Mouse (Mus musculus) hindbrain, embryonic 14.5 days (tissue): ENCODE measurements around the gene Olfr960. TPM values are rescaled to one million over a fixed set of nuclear protein-coding genes. Genes with fewer than 3 reads are reported as not detected.

Source experiments
- ATAC-seq: fragments of 200-750 bp; cut with Nextera tagmentation; 2 replicates; pipeline ENCODE4 v1.8.0; 2017; ENCODE audit warnings: moderate number of reproducible peaks, mild to moderate bottlenecking, moderate TSS enrichment, moderate library complexity; ENCODE audit not compliant: low FRiP score
- DNase-seq: peaks from one replicate; pipeline ENCODE4 v3.0.0-alpha.2; 2015; ENCODE audit warnings: low spot score
- H3K27ac ChIP-seq: fragments of 300-500 bp; sonication (generic); 2 replicates; pipeline ENCODE4 v1.5.1; 2014; ENCODE audit warnings: mild to moderate bottlenecking, moderate library complexity
- H3K27me3 ChIP-seq: fragments of 300-500 bp; sonication (generic); 2 replicates; pipeline ENCODE4 v1.6.1; 2014; ENCODE audit warnings: mild to moderate bottlenecking, low read length, mixed read lengths; ENCODE audit not compliant: control insufficient read depth, insufficient read depth
- H3K36me3 ChIP-seq: fragments of 300-500 bp; sonication (generic); replicated peaks from 2 replicates; pipeline ENCODE4 v1.6.1; 2014; ENCODE audit not compliant: control insufficient read depth, insufficient read depth
- H3K4me1 ChIP-seq: fragments of 300-500 bp; sonication (generic); replicated peaks from 2 replicates; pipeline ENCODE4 v1.6.1; 2014; ENCODE audit warnings: antibody characterized with exemption, low read length, mixed read lengths; ENCODE audit not compliant: control insufficient read depth, insufficient read depth
- H3K4me2 ChIP-seq: fragments of 300-500 bp; sonication (generic); replicated peaks from 2 replicates; pipeline ENCODE4 v1.6.1; 2014; ENCODE audit warnings: mild to moderate bottlenecking, moderate library complexity
- H3K4me3 ChIP-seq: fragments of 300-500 bp; sonication (generic); replicated peaks from 2 replicates; pipeline ENCODE4 v1.5.1; 2014; ENCODE audit warnings: mild to moderate bottlenecking, low read length
- H3K9ac ChIP-seq: fragments of 300-500 bp; sonication (generic); 2 replicates; pipeline ENCODE4 v1.6.1; 2014
- H3K9me3 ChIP-seq: fragments of 300-500 bp; sonication (generic); 2 replicates; pipeline ENCODE4 v1.6.1; 2016; ENCODE audit warnings: low read length; ENCODE audit not compliant: control insufficient read depth
- WGBS: fragments of 180-500 bp; shearing (Covaris S2); extraction: QIAGEN DNeasy Blood & Tissue Kit; methylation state at CpG from one replicate; pipeline ENCODE4 v1.1.7; 2014; 5-methylcytosine and 5-hydroxymethylcytosine counted together
- polyA plus RNA-seq: library from polyadenylated mRNA; unstranded; fragments of >200 nt; fragmentation: Nextera tagmentation; extraction: Ambion mirVana; gene quantifications from 2 replicates; pipeline ENCODE4 v1.2.1, GENCODE M21; 2014

The Olfr960 gene
- polyA plus RNA-seq, 1 experiment from 2014 or later = not detected

- no peak overlapping the region for H3K4me3 ChIP-seq
- H3K9ac ChIP-seq = no peak overlapping the region
- H3K27me3 ChIP-seq = no peaks in the 10 kb centered on the region
- no peak overlapping the region for H3K4me2 ChIP-seq
- no peaks in the 10 kb centered on the region for H3K4me1 ChIP-seq
- ATAC-seq (no peak), DNase-seq (no peak)
- no peaks in the 10 kb centered on the region for H3K36me3 ChIP-seq
- WGBS = 92% methylated on average over 3 of the region's 3 CpGs
- no peaks in the 10 kb centered on the region for H3K9me3 ChIP-seq
- no peak overlapping the region for H3K27ac ChIP-seq
Measured at GRCm38 (mm10) chr9:39623783-39624182, 2.6 kb downstream of the Olfr960 start.

GRCm38 (mm10) chr9:39624711-39625110 is 3.5 kb downstream of the Olfr960 start:
- no peak overlapping the region for H3K27ac ChIP-seq
- ATAC-seq (no peak), DNase-seq (no peak)
- H3K36me3 ChIP-seq = no peaks in the 10 kb centered on the region
- H3K4me2 ChIP-seq = no peak overlapping the region
- H3K9me3 ChIP-seq = no peaks in the 10 kb centered on the region
- H3K4me1 ChIP-seq = no peaks in the 10 kb centered on the region
- H3K9ac ChIP-seq = no peak overlapping the region
- no peak overlapping the region for H3K4me3 ChIP-seq
- H3K27me3 ChIP-seq = no peaks in the 10 kb centered on the region
- 80% methylated on average over 2 of the region's 2 CpGs for WGBS

GRCm38 (mm10) chr9:39629069-39629468 is 7.9 kb downstream of the Olfr960 start:
- DNase-seq = no peak
- Histone ChIP-seq H3K4me1 (0 out of 2 replicates have a peak, but pooled peaks cover under 1% of the 10 kb centered on the region), H3K4me2 (no peak overlapping the region), H3K9ac (no peak overlapping the region), H3K27ac (no peak overlapping the region), H3K36me3 (no peaks in the 10 kb centered on the region), H3K9me3 (no peaks in the 10 kb centered on the region), H3K4me3 (no peak overlapping the region), H3K27me3 (no peaks in the 10 kb centered on the region)
- no peak for ATAC-seq
- WGBS = 90% methylated on average over 2 of the region's 2 CpGs

- Histone ChIP-seq H3K9me3 (no peaks in the 10 kb centered on the region), H3K4me1 (0 out of 2 replicates have a peak, but pooled peaks cover 3% of the 10 kb centered on the region), H3K4me2 (no peak overlapping the region), H3K9ac (no peak overlapping the region), H3K36me3 (no peaks in the 10 kb centered on the region), H3K4me3 (no peak overlapping the region), H3K27me3 (no peaks in the 10 kb centered on the region), H3K27ac (peak overlapping the region; percentile 71)
- 30% methylated on average over 4 of the region's 4 CpGs for WGBS
- DNase-seq (peak; percentile 40), ATAC-seq (peak; percentile 64; the same call in 1 of the 2 replicates)
Measured at GRCm38 (mm10) chr9:39633913-39634594, 12.9 kb downstream of the Olfr960 start.

- Histone ChIP-seq H3K4me2 (no peak within 1 kb of the TSS), H3K4me1 (no peaks in the 10 kb centered on the region), H3K27ac (no peak within 1 kb of the TSS), H3K27me3 (no peaks in the 10 kb centered on the region), H3K9ac (no peak within 1 kb of the TSS), H3K9me3 (no peaks in the 10 kb centered on the region), H3K4me3 (no peak within 1 kb of the TSS), H3K36me3 (no peaks in the 10 kb centered on the region)
- DNase-seq (no peak), ATAC-seq (no peak)
Measured at GRCm38 (mm10) chr9:39644785-39645184, 23.6 kb downstream of the Olfr960 start, which contains the start of gene Olfr961. TSS of gene Olfr961 (plus strand) at chr9:39645085.

GRCm38 (mm10) chr9:39647382-39647781 is 26.2 kb downstream of the Olfr960 start:
- ATAC-seq = no peak

GRCm38 (mm10) chr9:39654756-39655396 is 33.7 kb downstream of the Olfr960 start:
- no peak overlapping the region for H3K4me2 ChIP-seq
- H3K36me3 ChIP-seq = no peaks in the 10 kb centered on the region
- no peak overlapping the region for H3K4me3 ChIP-seq
- H3K27me3 ChIP-seq = no peaks in the 10 kb centered on the region
- peak; percentile 45 for DNase-seq
- no peak overlapping the region for H3K9ac ChIP-seq
- H3K9me3 ChIP-seq = no peaks in the 10 kb centered on the region
- 63% methylated on average over 6 of the region's 6 CpGs for WGBS
- no peaks in the 10 kb centered on the region for H3K4me1 ChIP-seq
- no peak overlapping the region for H3K27ac ChIP-seq
- ATAC-seq = no peak

More at GRCm38 (mm10) chr9:39647382-39647781, 26.2 kb downstream of the Olfr960 start:
- no peaks in the 10 kb centered on the region for H3K27me3 ChIP-seq
- H3K4me2 ChIP-seq = no peak overlapping the region
- no peak overlapping the region for H3K9ac ChIP-seq
- H3K27ac ChIP-seq = no peak overlapping the region
- H3K4me3 ChIP-seq = no peak overlapping the region
- no peaks in the 10 kb centered on the region for H3K4me1 ChIP-seq
- no peak for DNase-seq
- 96% methylated on average over 4 of the region's 4 CpGs for WGBS
- H3K9me3 ChIP-seq = no peaks in the 10 kb centered on the region
- H3K36me3 ChIP-seq = no peaks in the 10 kb centered on the region

- H3K9me3 ChIP-seq = no peaks in the 10 kb centered on the region
- DNase-seq (no peak), ATAC-seq (no peak)
- 89% methylated on average over 1 of the region's 1 CpGs for WGBS
- no peak within 1 kb of the TSS for H3K4me3 ChIP-seq
- H3K36me3 ChIP-seq = no peaks in the 10 kb centered on the region
- no peaks in the 10 kb centered on the region for H3K27me3 ChIP-seq
- no peaks in the 10 kb centered on the region for H3K4me1 ChIP-seq
- H3K4me2 ChIP-seq = no peak within 1 kb of the TSS
- no peak within 1 kb of the TSS for H3K9ac ChIP-seq
- H3K27ac ChIP-seq = no peak within 1 kb of the TSS
Measured at GRCm38 (mm10) chr9:39666905-39667304, 45.7 kb downstream of the Olfr960 start, which contains the start of gene Olfr963. TSS of gene Olfr963 (plus strand) at chr9:39667205.

GRCm38 (mm10) chr9:39669723-39670122 is 48.5 kb downstream of the Olfr960 start:
- Histone ChIP-seq H3K4me3 (no peak overlapping the region), H3K27ac (no peak overlapping the region), H3K9ac (no peak overlapping the region), H3K27me3 (no peaks in the 10 kb centered on the region), H3K4me2 (no peak overlapping the region), H3K36me3 (no peaks in the 10 kb centered on the region), H3K4me1 (no peaks in the 10 kb centered on the region), H3K9me3 (peaks cover 4% of the 10 kb centered on the region; the same call in 1 of the 2 replicates)
- no peak for DNase-seq
- no peak for ATAC-seq
- 88% methylated on average over 2 of the region's 2 CpGs for WGBS
